Mouse (Mus musculus) ES-Bruce4 (cell line): ENCODE data around the gene Cacna1d. TPM values are rescaled to one million over a fixed set of nuclear protein-coding genes. Genes with fewer than 3 reads are reported as not detected.

ENCODE experiments used
- H3K27ac ChIP-seq: 2 replicates; pipeline ENCODE4 v1.5.1; 2012; ENCODE audit warnings: low read length, inconsistent platforms; ENCODE audit not compliant: insufficient read depth
- H3K27me3 ChIP-seq: 2 replicates; pipeline ENCODE4 v1.6.1; 2012; ENCODE audit warnings: mild to moderate bottlenecking, low read length, inconsistent platforms; ENCODE audit not compliant: control insufficient read depth, poor library complexity, insufficient read depth, severe bottlenecking
- H3K36me3 ChIP-seq: 2 replicates; pipeline ENCODE4 v1.6.1; 2012; ENCODE audit warnings: inconsistent platforms, mild to moderate bottlenecking, low read length, moderate library complexity; ENCODE audit not compliant: control insufficient read depth, poor library complexity, insufficient read depth, severe bottlenecking
- H3K4me1 ChIP-seq: one replicate; pipeline ENCODE4 v1.8.1; 2011; ENCODE audit warnings: low read length; ENCODE audit not compliant: control insufficient read depth, insufficient read depth
- H3K4me3 ChIP-seq: 2 replicates; pipeline ENCODE4 v1.5.1; 2011; ENCODE audit warnings: low read depth, mild to moderate bottlenecking, low read length
- H3K9ac ChIP-seq: 2 replicates; pipeline ENCODE4 v1.6.1; 2012; ENCODE audit warnings: low read depth, mild to moderate bottlenecking, inconsistent platforms; ENCODE audit not compliant: poor library complexity, severe bottlenecking
- H3K9me3 ChIP-seq: replicated peaks from 2 replicates; pipeline ENCODE4 v1.6.1; 2012; ENCODE audit warnings: mild to moderate bottlenecking, low read length, inconsistent platforms; ENCODE audit not compliant: control insufficient read depth, poor library complexity, insufficient read depth, severe bottlenecking
- CTCF ChIP-seq: IDR thresholded peaks from one replicate; pipeline ENCODE4 v1.8.1; 2011; ENCODE audit warnings: low read depth, low read length
- EP300 ChIP-seq: IDR thresholded peaks from 2 replicates; pipeline ENCODE4 v1.6.1; 2011; ENCODE audit warnings: low read depth, low read length; ENCODE audit not compliant: insufficient read depth
- POLR2A ChIP-seq: IDR thresholded peaks from one replicate; pipeline ENCODE4 v1.8.1; 2011; ENCODE audit warnings: low read length; ENCODE audit not compliant: insufficient read depth
- polyA plus RNA-seq: library from polyadenylated mRNA; stranded (reverse); fragments of >200 nt; gene quantifications from 2 replicates; pipeline ENCODE4 v1.2.4, GENCODE M21; 2011; ENCODE audit warnings: low read depth; ENCODE audit not compliant: missing spikeins, insufficient read depth, insufficient read length

Cacna1d gene
- polyA plus RNA-seq, 1 experiment, result 0.24 TPM

DNA sequence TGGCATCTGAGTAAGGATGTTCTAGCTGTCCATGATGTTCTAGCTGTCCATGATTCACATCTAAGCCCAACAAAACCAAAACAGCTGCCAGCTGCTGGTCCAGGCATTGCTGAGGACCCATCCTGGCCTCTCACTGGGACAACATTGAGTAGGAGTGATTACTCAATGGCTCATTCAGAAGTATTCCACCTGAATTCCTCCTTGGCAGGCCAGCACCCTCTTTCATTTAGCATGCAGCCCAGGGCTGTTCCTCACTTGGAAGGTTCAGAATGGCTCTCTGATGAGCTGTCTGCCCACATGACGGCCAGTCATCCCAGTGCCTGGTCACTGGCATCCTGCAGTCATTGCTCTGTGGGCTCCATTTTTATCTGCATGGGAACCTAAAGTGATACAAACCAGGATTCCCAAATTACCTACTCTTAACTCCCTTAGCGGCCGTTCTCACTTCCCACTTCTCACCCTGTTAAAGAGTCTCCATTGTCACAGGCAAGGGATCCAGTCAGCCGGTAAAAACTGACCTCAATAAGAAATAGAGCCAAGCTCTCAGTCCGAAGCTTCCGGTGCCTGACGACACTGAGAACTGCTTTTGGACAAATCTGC is 250.2 kb downstream of the Cacna1d start:
- Histone ChIP-seq H3K4me3 (no peak overlapping the region), H3K4me1 (no peaks in the 10 kb centered on the region), H3K9me3 (no peaks in the 10 kb centered on the region), H3K27ac (no peak overlapping the region), H3K27me3 (no peaks in the 10 kb centered on the region), H3K36me3 (no peaks in the 10 kb centered on the region), H3K9ac (no peak overlapping the region)
- TF ChIP-seq EP300, result no peak
- TF ChIP-seq POLR2A, result no peak
- no peak for TF ChIP-seq CTCF

DNA sequence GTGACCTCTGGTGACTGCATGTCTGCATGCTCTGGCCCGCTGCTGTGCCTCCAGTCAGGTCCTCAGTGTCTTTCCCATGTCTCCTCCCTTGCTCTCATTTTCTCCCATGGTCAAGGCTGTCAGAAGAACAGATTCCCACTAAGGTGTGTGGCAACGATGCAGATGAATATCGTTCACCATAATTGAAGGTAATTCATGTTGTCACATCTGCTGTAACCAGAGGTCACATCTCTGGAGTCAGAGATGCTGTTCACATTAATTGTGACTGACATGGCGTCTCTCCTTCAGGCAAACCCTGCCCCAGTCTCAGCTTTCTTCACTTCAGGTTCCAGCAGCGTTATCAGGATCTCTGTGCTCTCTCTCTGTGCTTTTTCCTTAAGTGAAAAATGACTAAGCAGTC is 252.4 kb downstream of the Cacna1d start:
- TF ChIP-seq EP300 (no peak), POLR2A (no peak), CTCF (no peak)
- Histone ChIP-seq H3K4me3 (no peak overlapping the region), H3K9ac (no peak overlapping the region), H3K9me3 (no peaks in the 10 kb centered on the region), H3K4me1 (no peaks in the 10 kb centered on the region), H3K36me3 (no peaks in the 10 kb centered on the region), H3K27ac (no peak overlapping the region), H3K27me3 (no peaks in the 10 kb centered on the region)

DNA sequence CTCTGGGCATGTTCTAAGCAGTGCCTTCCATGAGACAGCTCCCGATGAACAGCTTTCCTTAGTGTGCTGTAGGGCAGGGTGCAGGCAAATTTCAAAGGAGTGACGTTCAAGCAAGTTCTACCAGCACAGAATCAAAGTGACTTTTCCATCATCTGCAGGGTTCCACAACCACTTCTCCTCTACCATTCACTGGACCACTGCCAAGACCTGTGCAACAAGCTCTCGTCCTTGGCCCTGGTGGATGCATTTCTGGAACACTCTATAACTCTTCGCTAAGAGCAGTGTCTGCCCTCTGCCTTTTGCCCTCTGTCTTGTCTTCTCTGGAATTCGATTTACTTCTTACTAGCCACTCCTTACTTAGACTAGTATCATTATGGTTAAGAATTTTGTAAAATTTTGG is 266.1 kb downstream of the Cacna1d start:
- H3K4me3 ChIP-seq, result no peak overlapping the region
- no peaks in the 10 kb centered on the region for H3K27me3 ChIP-seq
- H3K9me3 ChIP-seq, result no peaks in the 10 kb centered on the region
- no peaks in the 10 kb centered on the region for H3K36me3 ChIP-seq
- TF ChIP-seq POLR2A (no peak), EP300 (no peak), CTCF (no peak)
- no peak overlapping the region for H3K27ac ChIP-seq
- no peaks in the 10 kb centered on the region for H3K4me1 ChIP-seq
- no peak overlapping the region for H3K9ac ChIP-seq

DNA sequence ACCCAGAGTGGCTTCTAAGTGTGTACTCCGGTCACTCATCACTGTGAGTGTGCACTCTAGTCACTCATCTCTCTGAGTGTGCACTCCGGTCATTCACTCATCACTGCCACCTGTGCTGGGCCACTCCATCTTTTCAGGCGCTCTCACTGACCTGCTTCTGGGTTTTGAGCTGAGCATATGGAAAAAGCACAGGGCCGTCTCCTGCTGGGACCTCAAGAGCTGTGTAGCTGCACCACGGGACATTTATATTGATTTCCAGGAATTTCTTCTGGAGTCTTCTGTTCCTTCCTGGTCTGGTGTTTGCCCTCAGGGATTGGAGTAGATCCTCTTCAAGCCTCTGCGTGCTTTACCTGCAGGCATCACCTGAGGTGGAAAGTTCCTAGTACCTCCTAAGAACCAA is 269.2 kb downstream of the Cacna1d start:
- H3K27me3 ChIP-seq, result no peaks in the 10 kb centered on the region
- no peak overlapping the region for H3K9ac ChIP-seq
- TF ChIP-seq POLR2A (no peak), CTCF (no peak), EP300 (no peak)
- H3K4me3 ChIP-seq, result no peak overlapping the region
- H3K36me3 ChIP-seq, result no peaks in the 10 kb centered on the region
- no peak overlapping the region for H3K27ac ChIP-seq
- no peaks in the 10 kb centered on the region for H3K9me3 ChIP-seq
- H3K4me1 ChIP-seq, result no peaks in the 10 kb centered on the region

DNA sequence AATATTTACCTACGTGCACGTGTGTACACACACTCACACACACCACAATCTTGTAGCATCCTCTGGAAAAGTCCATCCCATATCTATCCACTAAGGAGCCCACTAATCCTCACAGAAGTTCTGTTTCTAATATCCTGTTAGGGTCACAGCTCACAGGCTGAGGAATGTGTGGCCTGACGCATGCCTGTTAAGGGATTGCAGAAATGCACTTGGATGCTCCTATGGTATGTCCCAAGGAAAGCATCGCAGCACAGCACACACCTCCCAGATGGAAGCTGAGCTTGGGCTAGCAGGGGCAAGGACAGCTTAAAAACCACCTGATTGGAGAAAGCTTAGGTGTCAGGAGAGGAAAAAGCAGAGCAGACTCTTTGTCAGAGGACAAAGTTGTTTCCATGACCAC is 271.4 kb downstream of the Cacna1d start:
- no peaks in the 10 kb centered on the region for H3K4me1 ChIP-seq
- H3K9me3 ChIP-seq, result no peaks in the 10 kb centered on the region
- TF ChIP-seq EP300 (no peak), POLR2A (no peak), CTCF (no peak)
- H3K36me3 ChIP-seq, result no peaks in the 10 kb centered on the region
- H3K4me3 ChIP-seq, result no peak overlapping the region
- H3K27me3 ChIP-seq, result no peaks in the 10 kb centered on the region
- H3K9ac ChIP-seq, result no peak overlapping the region
- no peak overlapping the region for H3K27ac ChIP-seq

DNA sequence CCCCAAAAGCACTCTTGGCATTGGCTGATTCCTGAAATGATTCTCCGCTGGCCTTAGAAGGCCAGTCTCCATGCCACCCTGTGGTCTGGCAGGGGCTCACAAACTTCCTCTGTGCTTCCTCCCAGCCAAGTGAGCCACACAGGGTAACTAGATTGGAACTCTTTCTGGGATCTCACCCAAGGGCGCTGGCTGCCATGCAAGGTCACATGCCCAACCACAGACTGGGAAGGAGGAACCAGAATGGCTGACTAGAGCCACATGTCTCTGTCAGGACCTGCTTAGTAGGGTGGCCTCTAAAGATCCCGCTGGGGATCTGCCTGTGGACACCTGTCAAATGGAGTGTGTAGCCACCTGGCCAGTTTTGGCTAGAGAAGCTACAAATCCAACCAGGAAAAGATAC is 273.1 kb downstream of the Cacna1d start:
- H3K27ac ChIP-seq, result no peak overlapping the region
- TF ChIP-seq EP300, result no peak
- TF ChIP-seq CTCF, result no peak
- no peak for TF ChIP-seq POLR2A
- no peak overlapping the region for H3K9ac ChIP-seq
- no peaks in the 10 kb centered on the region for H3K4me1 ChIP-seq
- no peaks in the 10 kb centered on the region for H3K9me3 ChIP-seq
- H3K27me3 ChIP-seq, result no peaks in the 10 kb centered on the region
- H3K4me3 ChIP-seq, result no peak overlapping the region
- no peaks in the 10 kb centered on the region for H3K36me3 ChIP-seq

DNA sequence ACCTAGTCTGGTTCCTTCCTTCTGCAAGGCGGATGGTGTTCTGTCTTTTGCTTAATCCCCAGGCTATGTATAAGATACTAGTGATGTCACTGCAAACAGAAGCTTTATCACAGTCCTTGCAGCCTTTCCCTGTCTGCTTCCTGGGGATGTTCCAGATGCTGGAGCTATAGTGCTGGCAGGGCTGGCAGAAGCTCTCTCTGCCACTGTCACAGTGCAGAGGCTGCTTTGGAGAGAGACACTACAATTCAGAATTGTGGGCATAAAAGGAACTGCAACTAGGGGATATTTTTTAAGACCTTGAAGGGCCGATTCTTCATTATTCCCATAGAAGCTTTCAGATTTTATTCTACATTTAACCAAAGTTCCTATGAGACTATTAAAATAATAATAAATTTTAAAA is 274.1 kb downstream of the Cacna1d start:
- Histone ChIP-seq H3K4me1 (no peaks in the 10 kb centered on the region), H3K9me3 (no peaks in the 10 kb centered on the region), H3K36me3 (no peaks in the 10 kb centered on the region), H3K4me3 (no peak overlapping the region), H3K27ac (no peak overlapping the region), H3K9ac (no peak overlapping the region), H3K27me3 (no peaks in the 10 kb centered on the region)
- TF ChIP-seq CTCF (no peak), POLR2A (no peak), EP300 (no peak)
